In the genomic region with DNA sequence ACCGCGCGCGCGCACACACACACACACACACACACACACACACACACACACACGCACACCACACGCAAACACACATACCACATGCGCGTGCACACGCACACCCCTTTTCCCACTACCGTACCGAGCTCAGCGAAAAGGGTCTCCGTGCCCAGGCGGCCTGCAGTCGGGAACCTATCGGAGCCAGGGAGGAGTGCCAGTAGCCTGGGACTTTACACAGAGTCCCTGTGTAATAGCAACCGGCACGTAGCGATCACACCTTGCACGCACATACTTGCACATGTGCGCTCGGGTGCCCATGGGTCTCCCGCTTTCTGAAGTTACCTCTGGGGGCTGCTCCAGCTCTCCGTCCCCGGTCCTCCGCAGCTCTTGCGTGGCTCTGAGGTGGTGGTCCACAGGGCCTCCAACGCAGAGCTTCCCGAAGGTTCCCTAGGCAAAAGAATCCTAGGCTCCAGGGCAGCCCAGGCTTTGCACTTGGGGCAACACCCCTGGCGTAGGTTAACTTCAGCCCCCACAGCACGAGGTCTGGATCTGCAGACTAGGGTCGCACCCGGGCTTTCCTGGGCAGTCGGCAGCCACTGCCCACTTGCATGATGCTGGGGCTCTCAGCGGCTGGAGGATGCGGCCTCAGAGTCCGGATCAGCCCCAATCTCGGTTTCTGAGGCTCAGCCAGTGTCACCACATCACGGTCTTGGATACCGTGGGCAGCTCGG, we compare ENCODE assay signal across 8 mouse cellular contexts. TPM values are rescaled to one million over a fixed set of nuclear protein-coding genes. Genes with fewer than 3 reads are reported as not detected.
A peak's percentile ranks its signal among the peaks of the same experiment; 100 is the strongest.
DNase-seq lines count a peak whose midpoint lies in the region; ATAC-seq and TF ChIP-seq lines count a peak whose summit lies in the region.

No protein-coding gene starts in this region.

- peak; percentile 72 for ATAC-seq in intestine, embryonic 16.5 days

- no peak for TF ChIP-seq CTCF in gastrocnemius, adult 2 months (IDR thresholded peaks at IDR 0.05)
- TF ChIP-seq CTCF in olfactory bulb, adult 2 months (IDR thresholded peaks at IDR 0.05; ENCODE audit: insufficient read depth, low read depth, low read length), result no peak

- under 1% methylated on average over 42 of the region's 42 CpGs for WGBS in embryonic facial prominence, embryonic 10.5 days
- 2% methylated on average over 42 of the region's 42 CpGs for WGBS in intestine, embryonic 16.5 days
- WGBS in olfactory bulb, adult 2 months, result 3% methylated on average over 42 of the region's 42 CpGs

- no peak for TF ChIP-seq POLR2A in olfactory bulb, adult 2 months (IDR thresholded peaks at IDR 0.05; ENCODE audit: insufficient read depth, low read depth, low read length)

- no peaks in the 10 kb centered on the region for H3K36me3 ChIP-seq in embryonic facial prominence, embryonic 10.5 days (replicated peaks)
- H3K36me3 ChIP-seq in intestine, embryonic 16.5 days (ENCODE audit: control insufficient read depth, insufficient read depth, low read length), result no peaks in the 10 kb centered on the region

- H3K9ac ChIP-seq in intestine, embryonic 16.5 days (ENCODE audit: low read depth, low read length), result peak overlapping the region; percentile 60

- peak overlapping the region; percentile 96 for H3K4me2 ChIP-seq in intestine, embryonic 16.5 days (ENCODE audit: low read depth, low read length)

- no peak overlapping the region for H3K27ac ChIP-seq in gastrocnemius, adult 2 months
- H3K27ac ChIP-seq in embryonic facial prominence, embryonic 10.5 days (replicated peaks), result peak overlapping the region; percentile 59
- no peak overlapping the region for H3K27ac ChIP-seq in intestine, embryonic 16.5 days (ENCODE audit: low read length)
- no peak overlapping the region for H3K27ac ChIP-seq in olfactory bulb, adult 2 months (ENCODE audit: insufficient read depth, low read depth, low read length)

- intact Hi-C loops in gastrocnemius, adult 2 months (cut with DNase I), result no loop called here
- intact Hi-C loops in gastrocnemius, postnatal 36 days (cut with DNase I), result no loop called here

- peaks cover 61% of the 10 kb centered on the region for H3K27me3 ChIP-seq in embryonic facial prominence, embryonic 10.5 days (replicated peaks; ENCODE audit: low read depth, poor library complexity, severe bottlenecking)
- peaks cover 7% of the 10 kb centered on the region; the same call in 1 of the 2 replicates for H3K27me3 ChIP-seq in intestine, embryonic 16.5 days (replicated peaks; ENCODE audit: control insufficient read depth, insufficient read depth, low read length)

- H3K9me3 ChIP-seq in embryonic facial prominence, embryonic 10.5 days, result no peaks in the 10 kb centered on the region
- no peaks in the 10 kb centered on the region for H3K9me3 ChIP-seq in intestine, embryonic 16.5 days (ENCODE audit: control insufficient read depth, low read length)

- peaks cover 29% of the 10 kb centered on the region for H3K4me1 ChIP-seq in embryonic facial prominence, embryonic 10.5 days
- peaks cover 6% of the 10 kb centered on the region; the same call in 1 of the 2 replicates for H3K4me1 ChIP-seq in intestine, embryonic 16.5 days (ENCODE audit: control insufficient read depth, insufficient read depth, low read length)
- peaks cover 14% of the 10 kb centered on the region for H3K4me1 ChIP-seq in olfactory bulb, adult 2 months (ENCODE audit: control insufficient read depth, insufficient read depth, low read length)

- no peak for DNase-seq in gastrocnemius, adult 2 months
- DNase-seq in gastrocnemius, postnatal 36 days, result no peak
- DNase-seq in 3134 (ENCODE audit: extremely low read depth, insufficient read length, low spot score), result peak; percentile 2
- DNase-seq in embryonic facial prominence, embryonic 10.5 days (ENCODE audit: low spot score), result peak; percentile 51
- no peak for DNase-seq in spleen, postnatal 4 days (ENCODE audit: low spot score in 2 of 2)
- no peak for DNase-seq in frontal cortex, adult 2 months (ENCODE audit: extremely low spot score in 1 of 2, low spot score in 1 of 2)

- H3K4me3 ChIP-seq in gastrocnemius, adult 2 months, result peak overlapping the region; percentile 58
- peak overlapping the region; percentile 66 for H3K4me3 ChIP-seq in embryonic facial prominence, embryonic 10.5 days
- peak overlapping the region; percentile 56 for H3K4me3 ChIP-seq in intestine, embryonic 16.5 days (ENCODE audit: low read length)
- H3K4me3 ChIP-seq in olfactory bulb, adult 2 months (ENCODE audit: insufficient read depth, low read depth, low read length), result peak overlapping the region; percentile 53

RNA-seq across cellular contexts. Expression of gene Minar1, which starts 0.5 kb away (rescaled TPM):
- total RNA-seq in gastrocnemius, adult 2 months (2021), result under 1 TPM in 1 of 2 experiments, not detected in 1; 0.08 TPM
- total RNA-seq in gastrocnemius, postnatal 36 days (2021), result not detected
- 0.07 and 0.20 TPM in 2 replicates for polyA plus RNA-seq in embryonic facial prominence, embryonic 10.5 days (2016; fragmentation: Nextera tagmentation; extraction: Ambion mirVana)
- polyA plus RNA-seq in intestine, embryonic 16.5 days (2015; fragmentation: Nextera tagmentation; extraction: Ambion mirVana), result 0.31 and 0.39 TPM in 2 replicates
- not detected in 2 replicates for polyA plus RNA-seq in olfactory bulb, adult 2 months (2012; ENCODE audit: insufficient read depth, insufficient read length, low replicate concordance, missing spikeins)
- 1.7 and 1.8 TPM in 2 replicates for polyA plus RNA-seq in frontal cortex, adult 2 months (2012; rRNA removed)

Comparison
In these comparisons a context has a peak if more than half of its experiments do, and no peak if none do; other contexts are left out.
1. DNase-seq: peak in 3134 (single experiment) and embryonic facial prominence, embryonic 10.5 days (single experiment); none in gastrocnemius, adult 2 months (single experiment), gastrocnemius, postnatal 36 days (0 of 2), spleen, postnatal 4 days (0 of 2) and frontal cortex, adult 2 months (0 of 2).
2. Peak in every context shown above with its lines, with median percentiles within 50 percentile points of each other: H3K4me3 ChIP-seq.